Mouse (Mus musculus) thymus, adult 2 months (tissue): Measurements from ENCODE around the gene Pfkfb4. TPM values are rescaled to one million over a fixed set of nuclear protein-coding genes. Genes with fewer than 3 reads are reported as not detected.

Experiments used
- DNase-seq: peaks from one replicate; pipeline ENCODE4 v3.0.0; 2021
- H3K27ac ChIP-seq: fragments of 200-500 bp; 2 replicates; pipeline ENCODE4 v1.5.1; 2012; ENCODE audit warnings: low read length, control low read depth; ENCODE audit not compliant: control insufficient read depth, insufficient read depth
- H3K27me3 ChIP-seq: fragments of 200-500 bp; 2 replicates; pipeline ENCODE4 v1.6.1; 2012; ENCODE audit warnings: mild to moderate bottlenecking, low read length, moderate library complexity, mixed read lengths; ENCODE audit not compliant: control insufficient read depth, insufficient read depth
- H3K36me3 ChIP-seq: fragments of 200-500 bp; 2 replicates; pipeline ENCODE4 v1.6.1; 2012; ENCODE audit warnings: mild to moderate bottlenecking, low read length, moderate library complexity; ENCODE audit not compliant: control insufficient read depth, insufficient read depth
- H3K4me1 ChIP-seq: fragments of 200-500 bp; replicated peaks from 2 replicates; pipeline ENCODE4 v1.6.1; 2012; ENCODE audit warnings: low read length; ENCODE audit not compliant: control insufficient read depth, insufficient read depth
- H3K4me3 ChIP-seq: fragments of 200-500 bp; 2 replicates; pipeline ENCODE4 v1.5.1; 2012; ENCODE audit warnings: mild to moderate bottlenecking, low read length, control low read depth, moderate library complexity; ENCODE audit not compliant: control insufficient read depth, insufficient read depth
- CTCF ChIP-seq: fragments of 200-500 bp; IDR thresholded peaks from 2 replicates; pipeline ENCODE4 v1.5.1; 2012; ENCODE audit warnings: mild to moderate bottlenecking, control low read depth, low read length, moderate library complexity, borderline replicate concordance; ENCODE audit not compliant: control insufficient read depth, poor library complexity, insufficient read depth; ENCODE audit errors: extremely low read depth
- POLR2A ChIP-seq: fragments of 200-500 bp; IDR thresholded peaks from 2 replicates; pipeline ENCODE4 v1.6.1; 2012; ENCODE audit warnings: mild to moderate bottlenecking, low read length, control low read depth, moderate library complexity; ENCODE audit not compliant: control insufficient read depth, poor library complexity, insufficient read depth; ENCODE audit errors: extremely low read depth
- WGBS: fragments of 180-500 bp; shearing (Covaris S2); methylation state at CpG from one replicate; pipeline ENCODE4 v1.1.7; 2018; 5-methylcytosine and 5-hydroxymethylcytosine counted together
- polyA plus RNA-seq: library from polyadenylated mRNA; depleted of rRNA; stranded (reverse); fragments of >200 nt; gene quantifications from 2 replicates; pipeline ENCODE4 v1.2.3, GENCODE M21; 2012

The Pfkfb4 gene
- polyA plus RNA-seq, 1 experiment, result 13.4 TPM

GRCm38 (mm10) chr9:109030312-109030711 is 38.7 kb downstream of the Pfkfb4 start:
- H3K4me3 ChIP-seq, result no peak overlapping the region
- peaks cover 3% of the 10 kb centered on the region; the same call in 1 of the 2 replicates for H3K4me1 ChIP-seq
- WGBS, result 90% methylated on average over 3 of the region's 3 CpGs
- TF ChIP-seq POLR2A (no peak), CTCF (no peak)
- H3K27ac ChIP-seq, result no peak overlapping the region
- no peak for DNase-seq
- H3K36me3 ChIP-seq, result no peaks in the 10 kb centered on the region
- no peaks in the 10 kb centered on the region for H3K27me3 ChIP-seq

- 97% methylated on average over 7 of the region's 7 CpGs for WGBS
- no peak for DNase-seq
- Histone ChIP-seq H3K27ac (no peak overlapping the region), H3K4me3 (no peak overlapping the region), H3K27me3 (no peaks in the 10 kb centered on the region), H3K36me3 (no peaks in the 10 kb centered on the region), H3K4me1 (peaks cover 3% of the 10 kb centered on the region; the same call in 1 of the 2 replicates)
- TF ChIP-seq POLR2A (no peak), CTCF (no peak)
These were observed 39.4 kb downstream of the Pfkfb4 start for GRCm38 (mm10) chr9:109031001-109031400.

- 97% methylated on average over 8 of the region's 8 CpGs for WGBS
- Histone ChIP-seq H3K27ac (no peak overlapping the region), H3K4me3 (no peak overlapping the region), H3K4me1 (peaks cover 3% of the 10 kb centered on the region; the same call in 1 of the 2 replicates), H3K36me3 (no peaks in the 10 kb centered on the region), H3K27me3 (no peaks in the 10 kb centered on the region)
- no peak for TF ChIP-seq CTCF
- TF ChIP-seq POLR2A, result no peak
- DNase-seq, result no peak
These were observed 40.1 kb downstream of the Pfkfb4 start for GRCm38 (mm10) chr9:109031686-109032085.

- peaks cover 3% of the 10 kb centered on the region; the same call in 1 of the 2 replicates for H3K4me1 ChIP-seq
- H3K27ac ChIP-seq, result no peak overlapping the region
- TF ChIP-seq POLR2A (no peak), CTCF (no peak)
- no peak for DNase-seq
- no peaks in the 10 kb centered on the region for H3K36me3 ChIP-seq
- no peaks in the 10 kb centered on the region for H3K27me3 ChIP-seq
- H3K4me3 ChIP-seq, result no peak overlapping the region
- 76% methylated on average over 6 of the region's 6 CpGs for WGBS
These were observed 40.9 kb downstream of the Pfkfb4 start for GRCm38 (mm10) chr9:109032435-109032834.

GRCm38 (mm10) chr9:109038086-109038895 is 46.7 kb downstream of the Pfkfb4 start, which contains the start of gene Shisa5:
Gene Shisa5 (plus strand): TSS chr9:109038565.
- H3K27me3 ChIP-seq, result no peaks in the 10 kb centered on the region
- DNase-seq, result peak; percentile 86
- H3K4me1 ChIP-seq, result peaks cover 16% of the 10 kb centered on the region
- peak within 1 kb of the TSS; percentile 79 for H3K4me3 ChIP-seq
- WGBS, result 2% methylated on average over 40 of the region's 40 CpGs
- no peaks in the 10 kb centered on the region for H3K36me3 ChIP-seq
- no peak within 1 kb of the TSS for H3K27ac ChIP-seq
- no peak for TF ChIP-seq CTCF
- TF ChIP-seq POLR2A, result 0 out of 2 replicates have a peak, but pooled peaks have one; percentile 43

- Histone ChIP-seq H3K4me1 (peaks cover 16% of the 10 kb centered on the region), H3K36me3 (no peaks in the 10 kb centered on the region), H3K4me3 (peak overlapping the region; percentile 79), H3K27ac (no peak overlapping the region), H3K27me3 (no peaks in the 10 kb centered on the region)
- TF ChIP-seq POLR2A (no peak), CTCF (no peak)
- no peak for DNase-seq
- 34% methylated on average over 8 of the region's 8 CpGs for WGBS
These were observed 47.4 kb downstream of the Pfkfb4 start for GRCm38 (mm10) chr9:109038901-109039364.
